Mouse (Mus musculus) neural tube, embryonic 13.5 days (tissue): ENCODE results near the gene Lgals3bp. TPM values are rescaled to one million over a fixed set of nuclear protein-coding genes. Genes with fewer than 3 reads are reported as not detected.
A peak's percentile ranks its signal among the peaks of the same experiment; 100 is the strongest.

Source experiments
- ATAC-seq: fragments of 200-750 bp; cut with Nextera tagmentation; 2 replicates; pipeline ENCODE4 v1.8.0; 2017; ENCODE audit warnings: low read depth, mild to moderate bottlenecking, moderate TSS enrichment, moderate library complexity
- H3K27ac ChIP-seq: fragments of 300-500 bp; sonication (generic); replicated peaks from 2 replicates; pipeline ENCODE4 v1.5.1; 2015; ENCODE audit warnings: moderate library complexity, mild to moderate bottlenecking, inconsistent platforms
- H3K27me3 ChIP-seq: fragments of 300-500 bp; sonication (generic); 2 replicates; pipeline ENCODE4 v1.6.1; 2015; ENCODE audit warnings: mild to moderate bottlenecking, inconsistent platforms
- H3K36me3 ChIP-seq: fragments of 300-500 bp; sonication (generic); 2 replicates; pipeline ENCODE4 v1.6.1; 2015; ENCODE audit warnings: mild to moderate bottlenecking, inconsistent platforms
- H3K4me1 ChIP-seq: fragments of 300-500 bp; sonication (generic); replicated peaks from 2 replicates; pipeline ENCODE4 v1.6.1; 2015; ENCODE audit warnings: inconsistent platforms
- H3K4me2 ChIP-seq: fragments of 300-500 bp; sonication (generic); 2 replicates; pipeline ENCODE4 v1.6.1; 2015; ENCODE audit warnings: inconsistent platforms, mild to moderate bottlenecking, moderate library complexity
- H3K4me3 ChIP-seq: fragments of 300-500 bp; sonication (generic); 2 replicates; pipeline ENCODE4 v1.5.1; 2015; ENCODE audit warnings: mild to moderate bottlenecking, inconsistent platforms
- H3K9ac ChIP-seq: fragments of 300-500 bp; sonication (generic); 2 replicates; pipeline ENCODE4 v1.6.1; 2015; ENCODE audit warnings: moderate library complexity, mild to moderate bottlenecking, inconsistent platforms
- H3K9me3 ChIP-seq: fragments of 300-500 bp; sonication (generic); 2 replicates; pipeline ENCODE4 v1.6.1; 2016; ENCODE audit warnings: inconsistent platforms
- WGBS: fragments of 180-500 bp; shearing (Covaris S2); methylation state at CpG from one replicate; pipeline ENCODE4 v1.1.7; 2015; 5-methylcytosine and 5-hydroxymethylcytosine counted together
- polyA plus RNA-seq: library from polyadenylated mRNA; unstranded; fragments of >200 nt; fragmentation: Nextera tagmentation; extraction: Ambion mirVana; gene quantifications from 2 replicates; pipeline ENCODE4 v1.2.1, GENCODE M21; 2015

The Lgals3bp gene
- polyA plus RNA-seq, 1 experiment from 2014 or later: 4.2 TPM

DNA sequence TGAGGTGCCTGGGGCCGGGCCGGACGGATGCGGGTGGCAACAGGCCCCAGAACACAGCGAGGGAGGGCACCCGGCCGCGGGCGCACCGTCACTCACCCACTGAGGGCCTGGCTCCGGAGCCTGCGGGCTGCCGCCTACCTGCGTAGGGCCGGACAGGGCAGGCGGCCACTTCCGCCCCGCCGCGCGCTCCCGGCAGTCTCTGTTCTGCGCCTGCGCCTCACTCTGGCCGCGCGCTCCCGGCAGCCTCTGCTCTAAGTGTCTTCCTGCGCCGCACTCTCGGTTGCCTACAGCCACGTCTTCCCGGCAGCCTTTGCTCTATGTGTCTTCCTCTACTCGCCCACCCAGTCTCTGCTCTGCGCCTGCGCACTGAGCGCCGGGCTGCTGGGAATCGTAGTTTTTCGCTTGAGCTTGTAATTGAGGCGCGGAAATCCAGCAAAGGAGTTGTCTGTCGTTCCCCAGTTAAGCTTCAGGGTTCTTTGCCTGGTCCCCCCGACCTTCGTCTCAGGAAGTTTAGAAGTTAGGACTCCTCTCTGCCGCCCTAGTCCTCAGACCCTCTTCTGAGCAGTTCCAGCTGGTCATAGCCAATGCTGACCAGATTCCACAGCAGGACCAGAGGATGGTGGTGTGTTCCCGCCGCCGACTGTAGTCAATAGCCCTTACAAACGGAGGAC is 17.1 kb upstream of the Lgals3bp start, which contains the start of gene Cant1:
Gene Cant1, minus strand, starts transcription at position 253 of the 671 bp plus-strand sequence.
- peak within 1 kb of the TSS; percentile 97 for H3K4me3 ChIP-seq
- H3K36me3 ChIP-seq: peaks cover 15% of the 10 kb centered on the region; the same call in 1 of the 2 replicates
- WGBS: under 1% methylated on average over 47 of the region's 50 CpGs
- no peaks in the 10 kb centered on the region for H3K27me3 ChIP-seq
- peak within 1 kb of the TSS; percentile 97 for H3K9ac ChIP-seq
- H3K9me3 ChIP-seq: no peaks in the 10 kb centered on the region
- peak within 1 kb of the TSS; percentile 93 for H3K4me2 ChIP-seq
- H3K4me1 ChIP-seq: peaks cover 48% of the 10 kb centered on the region
- H3K27ac ChIP-seq: peak within 1 kb of the TSS; percentile 70
- ATAC-seq: peak; percentile 93

DNA sequence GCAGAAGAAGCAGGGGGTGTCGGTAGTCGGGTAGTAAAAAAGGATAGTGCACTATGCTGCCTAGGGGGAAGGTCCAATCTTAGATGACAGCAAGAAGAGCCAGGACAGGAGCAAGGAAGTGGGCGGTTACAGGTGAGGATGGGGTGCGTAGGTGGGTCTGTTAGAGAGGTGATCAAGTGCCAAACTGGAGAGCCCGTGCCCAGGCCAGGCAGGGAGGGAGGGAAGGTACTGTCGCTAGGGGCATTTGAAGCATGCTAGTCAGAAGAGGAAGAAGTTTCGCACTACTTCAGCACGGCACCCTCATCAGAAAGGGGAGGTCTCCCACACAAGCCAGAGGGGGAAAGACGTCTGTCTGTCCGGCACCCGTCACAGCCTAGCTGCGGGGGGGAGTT is 16.5 kb upstream of the Lgals3bp start:
- peaks cover 42% of the 10 kb centered on the region for H3K4me1 ChIP-seq
- peak; percentile 37 for ATAC-seq
- peak overlapping the region; percentile 97 for H3K9ac ChIP-seq
- H3K4me2 ChIP-seq: peak overlapping the region; percentile 93
- peak overlapping the region; percentile 97 for H3K4me3 ChIP-seq
- H3K27me3 ChIP-seq: no peaks in the 10 kb centered on the region
- peaks cover 16% of the 10 kb centered on the region; the same call in 1 of the 2 replicates for H3K36me3 ChIP-seq
- H3K9me3 ChIP-seq: no peaks in the 10 kb centered on the region
- peak overlapping the region; percentile 70; the same call in 1 of the 2 replicates for H3K27ac ChIP-seq
- 9% methylated on average over 12 of the region's 12 CpGs for WGBS

DNA sequence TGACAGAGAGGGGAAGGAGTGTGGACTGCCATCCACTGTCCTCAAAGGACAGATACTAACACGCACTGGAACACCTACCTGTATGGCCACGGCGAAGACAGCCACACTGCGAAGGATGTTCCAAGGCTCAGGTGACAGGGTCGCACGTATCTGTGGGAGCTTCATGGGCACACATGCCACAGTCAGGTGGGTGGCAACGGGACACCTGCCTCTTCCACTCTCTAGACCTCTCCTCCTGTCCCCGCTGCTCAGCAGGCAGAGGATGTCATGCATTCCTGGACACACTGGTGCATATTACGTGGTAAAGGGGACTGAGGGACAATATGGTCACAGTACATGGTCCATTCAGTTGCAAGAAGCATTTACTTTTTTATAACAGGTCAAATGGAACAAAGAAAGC is 15.6 kb upstream of the Lgals3bp start:
- H3K9ac ChIP-seq: peak overlapping the region; percentile 97
- no peaks in the 10 kb centered on the region for H3K9me3 ChIP-seq
- peak overlapping the region; percentile 97 for H3K4me3 ChIP-seq
- peaks cover 37% of the 10 kb centered on the region for H3K4me1 ChIP-seq
- H3K4me2 ChIP-seq: peak overlapping the region; percentile 93
- ATAC-seq: no peak
- no peak overlapping the region for H3K27ac ChIP-seq
- no peaks in the 10 kb centered on the region for H3K27me3 ChIP-seq
- H3K36me3 ChIP-seq: peaks cover 16% of the 10 kb centered on the region; the same call in 1 of the 2 replicates
- WGBS: 94% methylated on average over 9 of the region's 9 CpGs

DNA sequence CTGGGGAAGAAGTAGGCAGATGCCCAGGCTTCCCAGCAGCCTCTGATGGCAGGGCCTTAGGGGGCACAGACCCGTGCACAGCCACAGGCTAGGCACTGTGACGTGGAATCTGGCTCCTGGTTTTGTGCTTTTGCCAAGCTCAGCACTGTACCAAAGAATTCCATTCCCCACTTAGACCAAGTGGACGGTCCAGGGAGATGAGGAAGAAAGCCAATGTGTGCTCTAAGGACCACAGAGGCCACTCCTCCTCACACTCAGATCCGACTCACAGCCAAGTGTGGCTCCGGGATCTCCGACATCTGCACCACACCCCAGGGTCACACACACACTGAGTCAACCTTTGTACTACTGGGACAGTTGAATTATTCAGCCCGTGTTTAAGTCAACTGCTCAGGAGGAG is 14.2 kb upstream of the Lgals3bp start:
- Histone ChIP-seq H3K9me3 (no peaks in the 10 kb centered on the region), H3K4me2 (no peak overlapping the region), H3K36me3 (peaks cover 30% of the 10 kb centered on the region), H3K27ac (no peak overlapping the region), H3K4me3 (no peak overlapping the region), H3K9ac (peak overlapping the region; percentile 26; the same call in 1 of the 2 replicates), H3K27me3 (no peaks in the 10 kb centered on the region), H3K4me1 (peaks cover 37% of the 10 kb centered on the region)
- 76% methylated on average over 7 of the region's 7 CpGs for WGBS
- no peak for ATAC-seq

DNA sequence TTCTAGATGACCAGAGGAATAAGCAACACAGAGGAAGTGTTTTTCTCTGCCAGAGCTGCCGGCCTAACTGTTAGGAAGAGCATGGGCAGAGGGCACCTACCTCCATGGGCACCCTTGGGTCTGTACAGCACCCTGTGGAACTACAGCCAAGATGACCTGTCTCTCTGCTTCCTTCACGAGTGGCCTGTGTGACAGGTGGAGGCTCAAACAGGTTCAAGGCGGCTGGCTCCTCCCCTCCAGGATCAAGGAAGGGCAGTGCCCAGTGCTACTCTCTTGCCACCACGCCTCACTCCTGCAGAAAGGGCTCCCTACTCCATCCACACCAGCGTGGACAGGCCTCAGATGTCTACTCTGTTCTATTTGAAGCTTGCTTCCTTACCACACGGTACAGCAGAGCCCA is 13.7 kb upstream of the Lgals3bp start:
- H3K27me3 ChIP-seq: no peaks in the 10 kb centered on the region
- peaks cover 37% of the 10 kb centered on the region for H3K4me1 ChIP-seq
- WGBS: 84% methylated on average over 6 of the region's 6 CpGs
- no peak overlapping the region for H3K4me3 ChIP-seq
- H3K27ac ChIP-seq: no peak overlapping the region
- peaks cover 34% of the 10 kb centered on the region for H3K36me3 ChIP-seq
- no peak overlapping the region for H3K9ac ChIP-seq
- ATAC-seq: no peak
- H3K9me3 ChIP-seq: no peaks in the 10 kb centered on the region
- no peak overlapping the region for H3K4me2 ChIP-seq

DNA sequence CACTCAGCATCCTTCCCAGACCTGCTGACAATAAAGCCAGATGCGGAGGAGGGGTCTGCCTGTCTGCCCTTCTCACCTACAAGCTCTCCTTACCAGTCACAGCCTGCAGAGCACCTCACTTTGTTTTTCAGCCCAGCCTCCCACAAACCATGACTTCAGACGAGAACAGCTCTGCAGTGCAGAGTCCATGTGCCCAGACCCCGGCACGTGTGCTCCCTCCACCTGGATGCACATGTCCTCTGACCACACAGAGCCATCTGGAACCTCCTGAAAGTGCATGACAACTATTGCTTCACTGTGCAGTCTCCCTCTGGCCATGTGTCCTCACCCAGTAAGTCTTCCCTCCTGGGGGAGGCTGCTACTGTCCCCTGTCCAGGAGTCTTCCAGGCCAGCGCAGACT is 12.4 kb upstream of the Lgals3bp start:
- Histone ChIP-seq H3K4me1 (peaks cover 32% of the 10 kb centered on the region), H3K9me3 (no peaks in the 10 kb centered on the region), H3K4me2 (no peak overlapping the region), H3K27me3 (no peaks in the 10 kb centered on the region), H3K9ac (no peak overlapping the region), H3K4me3 (no peak overlapping the region), H3K36me3 (peaks cover 45% of the 10 kb centered on the region), H3K27ac (no peak overlapping the region)
- ATAC-seq: no peak
- 92% methylated on average over 5 of the region's 5 CpGs for WGBS

DNA sequence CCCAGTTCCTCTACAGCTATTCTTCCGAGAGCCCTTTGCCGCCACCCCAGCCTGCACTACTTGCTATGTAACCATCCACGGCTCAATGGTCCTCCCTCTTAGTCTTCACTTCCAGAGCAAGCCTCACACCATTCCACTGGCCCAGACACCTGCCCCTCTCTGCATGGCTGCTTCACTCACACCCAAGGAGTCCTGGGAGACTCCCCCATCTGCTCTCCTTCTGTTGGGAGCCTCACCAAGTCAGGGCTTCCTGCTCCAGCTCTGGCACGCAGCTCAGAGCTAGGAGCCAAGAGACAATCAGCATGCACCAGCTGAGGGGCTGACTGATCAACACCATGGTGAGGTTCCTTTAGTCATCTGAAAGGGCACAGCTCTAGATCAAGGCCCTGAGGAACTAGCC is 11.2 kb upstream of the Lgals3bp start:
- Histone ChIP-seq H3K4me2 (no peak overlapping the region), H3K9ac (no peak overlapping the region), H3K9me3 (no peaks in the 10 kb centered on the region), H3K4me3 (no peak overlapping the region), H3K36me3 (peaks cover 57% of the 10 kb centered on the region), H3K27ac (no peak overlapping the region), H3K27me3 (no peaks in the 10 kb centered on the region), H3K4me1 (peaks cover 27% of the 10 kb centered on the region)
- no peak for ATAC-seq
- WGBS: 84% methylated on average over 4 of the region's 4 CpGs

DNA sequence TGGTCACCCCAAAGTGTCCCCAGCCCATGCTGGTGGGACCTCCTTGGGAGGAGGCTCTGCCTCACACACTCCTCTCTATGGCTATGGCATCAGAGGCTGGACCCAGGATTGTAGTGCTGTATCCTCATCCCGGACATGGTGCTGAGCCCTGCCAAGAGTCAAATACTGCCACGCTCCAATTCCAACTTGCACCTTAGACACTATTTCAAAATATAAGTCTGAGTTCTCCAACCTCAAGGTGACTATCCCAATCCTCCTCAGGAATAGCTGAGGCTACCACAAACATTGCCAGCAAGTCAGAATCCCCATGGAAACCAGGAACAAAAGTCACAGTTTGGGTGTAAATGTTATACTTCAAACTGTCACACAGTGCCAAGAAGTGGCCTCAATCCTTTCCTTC is 10.7 kb upstream of the Lgals3bp start:
- no peaks in the 10 kb centered on the region for H3K27me3 ChIP-seq
- ATAC-seq: no peak
- H3K27ac ChIP-seq: no peak overlapping the region
- 94% methylated on average over 2 of the region's 2 CpGs for WGBS
- no peak overlapping the region for H3K4me3 ChIP-seq
- H3K9ac ChIP-seq: no peak overlapping the region
- peaks cover 22% of the 10 kb centered on the region for H3K4me1 ChIP-seq
- no peak overlapping the region for H3K4me2 ChIP-seq
- H3K36me3 ChIP-seq: peaks cover 62% of the 10 kb centered on the region
- no peaks in the 10 kb centered on the region for H3K9me3 ChIP-seq

DNA sequence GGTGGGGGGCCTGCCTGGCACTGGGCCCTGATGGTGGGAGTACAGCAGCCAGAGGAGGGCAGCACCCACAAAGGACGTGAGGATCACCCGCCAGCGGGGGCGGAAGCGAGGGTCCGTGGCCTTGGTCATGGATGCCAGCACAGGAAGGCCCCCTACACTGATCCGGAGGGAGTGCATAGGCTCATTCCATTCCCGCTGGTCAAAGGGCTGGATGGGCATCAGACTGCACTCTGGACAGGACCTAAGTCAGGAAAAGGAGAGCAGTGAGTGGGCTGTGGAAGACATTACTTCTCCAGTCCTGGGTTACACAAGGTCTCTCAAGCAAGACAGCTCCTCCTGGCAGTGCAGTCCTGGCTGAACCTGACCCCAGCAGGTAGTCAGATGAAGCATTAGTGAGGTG is 9.4 kb upstream of the Lgals3bp start:
- Histone ChIP-seq H3K4me2 (no peak overlapping the region), H3K36me3 (peaks cover 75% of the 10 kb centered on the region), H3K27ac (no peak overlapping the region), H3K4me3 (no peak overlapping the region), H3K4me1 (peaks cover 10% of the 10 kb centered on the region; the same call in 1 of the 2 replicates), H3K9me3 (no peaks in the 10 kb centered on the region), H3K27me3 (no peaks in the 10 kb centered on the region), H3K9ac (no peak overlapping the region)
- WGBS: 94% methylated on average over 8 of the region's 8 CpGs
- no peak for ATAC-seq

DNA sequence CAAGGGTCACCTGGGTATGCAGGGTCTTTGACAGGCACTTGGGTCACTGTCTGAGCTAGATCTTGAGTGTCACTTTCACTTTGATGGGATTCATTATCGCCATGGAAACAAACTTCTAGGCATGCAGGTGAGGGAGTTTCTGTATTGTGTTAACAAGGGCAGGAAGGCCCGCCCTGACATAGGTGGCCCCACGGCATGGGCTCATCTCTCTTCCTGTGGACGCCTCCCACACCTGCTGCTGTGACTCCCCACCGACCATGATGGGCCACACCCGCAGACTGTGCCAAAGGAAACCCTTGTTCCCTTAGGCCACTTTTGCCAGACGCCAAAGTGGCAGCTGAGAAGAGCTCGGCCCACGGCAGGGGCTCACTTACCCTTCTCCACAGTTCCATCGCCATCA is 8.6 kb upstream of the Lgals3bp start:
- no peak overlapping the region for H3K4me3 ChIP-seq
- peaks cover 77% of the 10 kb centered on the region for H3K36me3 ChIP-seq
- 92% methylated on average over 10 of the region's 10 CpGs for WGBS
- no peak overlapping the region for H3K27ac ChIP-seq
- H3K27me3 ChIP-seq: no peaks in the 10 kb centered on the region
- H3K4me1 ChIP-seq: 0 out of 2 replicates have a peak, but pooled peaks cover 2% of the 10 kb centered on the region
- no peaks in the 10 kb centered on the region for H3K9me3 ChIP-seq
- H3K9ac ChIP-seq: no peak overlapping the region
- H3K4me2 ChIP-seq: no peak overlapping the region
- no peak for ATAC-seq

DNA sequence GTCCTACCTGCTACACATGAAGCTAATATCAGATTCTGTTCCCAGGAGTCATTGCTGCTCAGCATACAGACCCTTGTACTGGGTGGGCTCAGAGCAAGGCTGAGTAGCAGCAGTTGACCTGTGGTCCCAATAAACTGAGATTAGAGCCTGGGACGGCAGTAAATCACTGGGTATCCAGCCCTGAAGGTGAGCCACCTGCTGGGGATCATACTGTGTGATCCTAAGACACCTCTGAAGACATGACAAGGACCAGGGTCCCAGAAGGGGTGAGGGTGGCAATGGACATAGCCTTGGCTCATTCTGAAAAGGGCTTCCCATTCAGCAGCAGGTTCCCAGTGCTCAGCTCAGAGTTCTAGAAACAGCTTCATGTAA is 8.2 kb upstream of the Lgals3bp start:
- H3K4me3 ChIP-seq: no peak overlapping the region
- H3K4me2 ChIP-seq: no peak overlapping the region
- peaks cover 80% of the 10 kb centered on the region for H3K36me3 ChIP-seq
- WGBS: 56% methylated on average over 1 of the region's 1 CpGs
- no peak for ATAC-seq
- no peak overlapping the region for H3K27ac ChIP-seq
- H3K27me3 ChIP-seq: no peaks in the 10 kb centered on the region
- no peak overlapping the region for H3K9ac ChIP-seq
- no peaks in the 10 kb centered on the region for H3K4me1 ChIP-seq
- no peaks in the 10 kb centered on the region for H3K9me3 ChIP-seq

DNA sequence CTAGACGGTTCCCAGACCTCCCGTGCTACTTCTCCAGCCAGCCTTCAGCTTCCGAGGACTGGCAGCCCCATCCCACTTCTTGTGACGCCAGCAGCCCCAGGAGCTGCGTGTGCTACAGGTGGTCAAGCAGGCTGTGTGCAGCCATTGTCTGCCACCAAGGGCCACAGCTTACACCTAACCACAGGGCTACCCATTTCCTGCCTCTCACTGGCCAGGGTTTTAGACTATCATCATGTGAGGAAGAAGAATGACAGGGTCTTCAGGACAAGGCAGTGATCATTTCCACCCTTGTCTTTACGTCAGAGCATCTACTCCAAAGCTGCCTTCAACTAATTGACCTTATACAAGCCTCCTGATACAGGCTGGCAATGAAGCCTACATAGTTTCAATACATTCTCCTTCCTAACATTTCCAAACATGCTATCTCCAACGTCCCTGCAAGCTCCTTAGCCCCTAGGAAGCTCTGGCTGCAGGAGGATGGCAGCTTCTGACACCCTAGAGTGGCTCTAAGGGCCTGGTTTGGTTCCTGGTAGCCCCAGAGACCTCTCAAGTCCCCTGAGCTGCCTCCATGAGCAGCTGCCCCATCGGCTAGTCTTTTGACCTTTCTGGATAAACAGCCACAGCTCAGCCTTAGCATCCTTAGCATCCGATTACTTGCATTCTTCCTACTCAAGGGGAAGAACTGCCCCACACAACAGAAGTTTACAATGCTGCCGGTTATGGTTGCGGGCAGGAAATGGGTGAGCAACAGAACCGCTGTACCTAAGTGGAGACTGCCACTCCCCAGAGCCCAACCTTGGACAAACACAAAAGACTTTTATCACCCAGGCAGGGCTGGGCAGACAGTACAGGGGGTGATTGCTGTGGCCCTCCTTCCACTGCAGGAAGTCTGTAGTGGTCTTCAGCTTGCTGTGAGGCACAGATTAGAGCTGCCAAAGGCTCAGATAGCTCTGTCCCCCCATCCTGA is 7.5 kb upstream of the Lgals3bp start:
- Histone ChIP-seq H3K4me1 (no peaks in the 10 kb centered on the region; the same call in 1 of the 2 replicates), H3K4me2 (no peak overlapping the region), H3K36me3 (peaks cover 77% of the 10 kb centered on the region), H3K9ac (no peak overlapping the region), H3K9me3 (no peaks in the 10 kb centered on the region), H3K27me3 (no peaks in the 10 kb centered on the region), H3K4me3 (no peak overlapping the region), H3K27ac (no peak overlapping the region)
- ATAC-seq: no peak
- 70% methylated on average over 12 of the region's 12 CpGs for WGBS
